Mouse (Mus musculus) brain, embryonic 14.5 days (tissue): Measurements from ENCODE around the gene Cacna2d3.

Experiments
- CTCF ChIP-seq: fragments of 200-500 bp; IDR thresholded peaks from 2 replicates; pipeline ENCODE4 v1.5.1; 2012; ENCODE audit warnings: inconsistent platforms, mild to moderate bottlenecking, moderate library complexity, borderline replicate concordance; ENCODE audit not compliant: insufficient read depth, insufficient read length; ENCODE audit errors: extremely low read depth
- POLR2A ChIP-seq: fragments of 200-500 bp; IDR thresholded peaks from 2 replicates; pipeline ENCODE4 v1.6.1; 2012; ENCODE audit warnings: mild to moderate bottlenecking, inconsistent platforms, borderline replicate concordance; ENCODE audit not compliant: poor library complexity, insufficient read depth, insufficient read length, severe bottlenecking; ENCODE audit errors: extremely low read depth

DNA sequence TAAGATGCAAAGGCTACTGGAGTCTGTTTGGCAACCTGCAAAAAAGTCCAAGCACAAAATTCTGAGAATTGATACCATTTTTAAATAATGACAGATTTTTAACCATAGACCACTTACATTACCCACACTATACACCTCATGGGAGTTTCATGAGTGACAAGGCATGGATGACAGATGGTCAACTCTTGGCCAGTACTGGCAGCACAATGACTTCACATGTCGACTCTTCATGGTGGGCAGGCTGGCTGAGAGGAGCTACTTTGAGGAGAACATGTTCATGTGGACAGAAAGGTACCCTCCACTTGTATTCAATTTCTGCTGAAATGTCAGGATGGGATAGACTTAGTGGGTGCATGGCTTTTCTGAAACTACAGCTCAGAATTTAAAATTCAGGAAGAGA lies 498.7 kb downstream of the Cacna2d3 start:
- TF ChIP-seq POLR2A: no peak
- TF ChIP-seq CTCF: no peak
